Mouse (Mus musculus) liver, postnatal 0 days (tissue): Measurements from ENCODE around the gene Shroom3. TPM values are rescaled to one million over a fixed set of nuclear protein-coding genes. Genes with fewer than 3 reads are reported as not detected.

ENCODE experiments used
- ATAC-seq: fragments of 200-750 bp; cut with Nextera tagmentation; 2 replicates; pipeline ENCODE4 v1.8.0; 2017; ENCODE audit warnings: mild to moderate bottlenecking, moderate library complexity
- DNase-seq: peaks from one replicate; pipeline ENCODE4 v3.0.0-alpha.2; 2016
- H3K27ac ChIP-seq: fragments of 300-500 bp; sonication (generic); 2 replicates; pipeline ENCODE4 v1.5.1; 2014; ENCODE audit warnings: antibody characterized with exemption, moderate library complexity, mild to moderate bottlenecking, low read depth
- H3K27me3 ChIP-seq: fragments of 300-500 bp; sonication (generic); 2 replicates; pipeline ENCODE4 v1.6.1; 2014; ENCODE audit warnings: low read length, control low read depth, mixed read lengths; ENCODE audit not compliant: insufficient read depth
- H3K36me3 ChIP-seq: fragments of 300-500 bp; sonication (generic); replicated peaks from 2 replicates; pipeline ENCODE4 v1.6.1; 2014; ENCODE audit warnings: mild to moderate bottlenecking, control low read depth, low read length, moderate library complexity, mixed read lengths; ENCODE audit not compliant: insufficient read depth
- H3K4me1 ChIP-seq: fragments of 300-500 bp; sonication (generic); 2 replicates; pipeline ENCODE4 v1.6.1; 2014; ENCODE audit warnings: antibody characterized with exemption, mild to moderate bottlenecking, control low read depth; ENCODE audit not compliant: insufficient read depth
- H3K4me2 ChIP-seq: fragments of 300-500 bp; sonication (generic); 2 replicates; pipeline ENCODE4 v1.6.1; 2014; ENCODE audit warnings: low read depth, mild to moderate bottlenecking, low read length, moderate library complexity, mixed read lengths
- H3K4me3 ChIP-seq: fragments of 300-500 bp; sonication (generic); 2 replicates; pipeline ENCODE4 v1.5.1; 2014; ENCODE audit warnings: low read depth, low read length
- H3K9ac ChIP-seq: fragments of 300-500 bp; sonication (generic); replicated peaks from 2 replicates; pipeline ENCODE4 v1.6.1; 2014; ENCODE audit warnings: mild to moderate bottlenecking, moderate library complexity
- H3K9me3 ChIP-seq: fragments of 300-500 bp; sonication (generic); 2 replicates; pipeline ENCODE4 v1.6.1; 2016; ENCODE audit warnings: mild to moderate bottlenecking, control low read depth, low read length, mixed read lengths
- CTCF ChIP-seq: sonication (generic); IDR thresholded peaks from 2 replicates; pipeline ENCODE4 v1.5.1; 2016; ENCODE audit warnings: antibody characterized with exemption, low read depth
- EP300 ChIP-seq: IDR thresholded peaks from 2 replicates; pipeline ENCODE4 v1.6.1; 2016; ENCODE audit warnings: antibody characterized with exemption, low read depth, mild to moderate bottlenecking
- WGBS: fragments of 180-500 bp; shearing (Covaris S2); extraction: QIAGEN DNeasy Blood & Tissue Kit; methylation state at CpG from one replicate; pipeline ENCODE4 v1.1.7; 2014; ENCODE audit not compliant: insufficient replicate concordance; 5-methylcytosine and 5-hydroxymethylcytosine counted together
- polyA plus RNA-seq: library from polyadenylated mRNA; unstranded; fragments of >200 nt; fragmentation: Nextera tagmentation; extraction: Ambion mirVana; gene quantifications from 2 replicates; pipeline ENCODE4 v1.2.1, GENCODE M21; 2015

Shroom3 gene
- polyA plus RNA-seq = 0.69 and 0.96 TPM in 2 replicates

DNA sequence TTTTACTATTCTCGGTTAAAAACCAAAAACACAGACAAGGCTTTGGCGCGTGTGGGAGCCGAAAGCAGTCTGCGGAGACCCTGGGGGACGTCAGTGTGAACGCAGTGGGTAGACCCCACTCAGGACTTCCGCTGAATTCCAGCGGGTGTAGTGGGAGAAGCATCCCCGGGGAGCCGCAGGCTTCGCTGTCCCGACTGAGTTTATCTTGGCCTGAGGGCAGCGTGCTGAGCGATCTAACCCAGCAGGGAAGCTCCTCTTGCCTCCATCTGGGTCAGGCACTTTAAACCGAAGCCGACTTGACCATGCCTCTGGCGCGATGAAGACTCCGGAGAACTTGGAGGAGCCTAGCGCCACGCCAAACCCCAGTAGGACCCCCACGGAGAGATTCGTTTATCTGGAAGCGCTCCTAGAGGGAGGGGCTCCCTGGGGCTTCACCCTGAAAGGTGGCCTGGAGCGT is at the start of gene Shroom3:
TSS of gene Shroom3 (plus strand) at position 85 of the 457 bp plus-strand sequence.
- WGBS = 1% methylated on average over 26 of the region's 26 CpGs
- Histone ChIP-seq H3K9ac (peak within 1 kb of the TSS; percentile 61), H3K27me3 (peaks cover 22% of the 10 kb centered on the region), H3K27ac (peak within 1 kb of the TSS; percentile 57), H3K36me3 (no peaks in the 10 kb centered on the region), H3K4me3 (peak within 1 kb of the TSS; percentile 52), H3K9me3 (no peaks in the 10 kb centered on the region), H3K4me1 (no peaks in the 10 kb centered on the region; the same call in 1 of the 2 replicates), H3K4me2 (peak within 1 kb of the TSS; percentile 79)
- DNase-seq = peak; percentile 37
- ATAC-seq = peak; percentile 17; the same call in 1 of the 2 replicates
- no peak for TF ChIP-seq CTCF
- no peak for TF ChIP-seq EP300

DNA sequence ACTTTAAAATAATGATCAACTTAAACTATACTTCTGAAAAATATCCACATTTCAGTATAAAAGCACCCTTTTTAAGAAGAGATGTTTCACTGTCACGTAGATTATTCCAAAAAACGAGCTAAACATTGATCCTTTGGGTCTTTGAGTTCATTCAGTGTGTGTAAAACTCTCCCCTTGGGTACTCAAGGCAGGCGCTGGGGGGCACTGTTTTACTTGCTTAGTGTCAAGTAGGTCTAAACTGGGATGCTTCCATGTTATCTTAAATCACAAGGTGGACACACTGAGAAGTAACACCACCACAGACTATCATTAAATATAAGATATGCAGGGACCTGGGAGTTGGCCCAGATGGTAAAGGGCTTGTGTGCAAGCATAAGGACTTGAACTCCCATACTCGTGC is 49.7 kb upstream of the Shroom3 start:
- ATAC-seq (no peak), DNase-seq (no peak)
- no peaks in the 10 kb centered on the region for H3K27me3 ChIP-seq
- no peaks in the 10 kb centered on the region for H3K9me3 ChIP-seq
- no peak overlapping the region for H3K27ac ChIP-seq
- 51% methylated on average over 4 of the region's 4 CpGs for WGBS
- H3K36me3 ChIP-seq = no peaks in the 10 kb centered on the region
- no peak overlapping the region for H3K9ac ChIP-seq
- no peak overlapping the region for H3K4me3 ChIP-seq
- no peaks in the 10 kb centered on the region for H3K4me1 ChIP-seq
- no peak overlapping the region for H3K4me2 ChIP-seq
- TF ChIP-seq CTCF (no peak; the same call in 1 of the 2 replicates), EP300 (no peak)

DNA sequence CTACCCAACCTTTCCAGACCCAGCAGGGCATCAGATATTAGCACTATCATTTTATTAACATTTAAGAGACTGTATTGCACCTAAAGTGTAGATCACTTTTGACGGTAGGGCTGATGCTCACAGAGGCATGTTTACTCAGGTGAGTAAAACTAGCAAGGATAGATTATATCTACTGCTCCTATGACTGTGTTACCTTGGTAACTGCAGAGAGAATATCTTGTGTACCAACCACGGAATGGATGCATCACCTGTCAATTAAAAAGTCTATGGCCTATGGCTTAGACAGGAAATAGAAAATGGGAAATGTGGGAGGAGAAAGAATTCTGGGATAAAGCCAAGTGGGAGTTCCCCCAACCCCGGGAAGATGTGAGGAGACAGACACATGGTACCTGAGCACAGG is 48.3 kb upstream of the Shroom3 start:
- H3K4me3 ChIP-seq = no peak overlapping the region
- H3K36me3 ChIP-seq = no peaks in the 10 kb centered on the region
- H3K4me1 ChIP-seq = no peaks in the 10 kb centered on the region
- H3K9ac ChIP-seq = no peak overlapping the region
- H3K9me3 ChIP-seq = no peaks in the 10 kb centered on the region
- no peak for ATAC-seq
- no peaks in the 10 kb centered on the region for H3K27me3 ChIP-seq
- no peak overlapping the region for H3K27ac ChIP-seq
- H3K4me2 ChIP-seq = no peak overlapping the region
- DNase-seq = no peak
- WGBS = 54% methylated on average over 3 of the region's 3 CpGs
- TF ChIP-seq EP300 (no peak), CTCF (no peak)

DNA sequence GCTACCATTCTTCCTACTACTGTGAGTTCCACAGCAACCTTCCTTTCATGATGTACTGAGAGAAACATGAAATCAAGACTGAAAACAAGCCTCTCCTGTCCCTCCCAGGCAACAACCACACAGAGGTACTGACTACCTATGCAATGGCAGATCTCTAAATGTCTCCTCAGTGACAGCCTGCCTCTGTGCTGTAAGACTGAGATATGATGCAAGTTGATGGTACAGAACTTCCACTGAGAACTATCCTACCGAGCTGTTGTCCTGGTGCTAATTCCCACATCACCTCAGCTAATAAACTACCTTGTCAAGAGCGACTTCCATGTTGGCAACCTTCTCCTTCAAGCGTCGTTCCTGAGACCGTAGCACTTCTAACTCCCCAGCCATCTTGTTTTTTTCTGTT is 47.3 kb upstream of the Shroom3 start:
- Histone ChIP-seq H3K4me1 (no peaks in the 10 kb centered on the region), H3K36me3 (no peaks in the 10 kb centered on the region), H3K27me3 (no peaks in the 10 kb centered on the region), H3K9me3 (no peaks in the 10 kb centered on the region), H3K9ac (no peak overlapping the region), H3K4me2 (no peak overlapping the region), H3K4me3 (no peak overlapping the region), H3K27ac (no peak overlapping the region)
- WGBS = 78% methylated on average over 5 of the region's 5 CpGs
- no peak for DNase-seq
- TF ChIP-seq EP300 (no peak), CTCF (no peak)
- ATAC-seq = no peak

DNA sequence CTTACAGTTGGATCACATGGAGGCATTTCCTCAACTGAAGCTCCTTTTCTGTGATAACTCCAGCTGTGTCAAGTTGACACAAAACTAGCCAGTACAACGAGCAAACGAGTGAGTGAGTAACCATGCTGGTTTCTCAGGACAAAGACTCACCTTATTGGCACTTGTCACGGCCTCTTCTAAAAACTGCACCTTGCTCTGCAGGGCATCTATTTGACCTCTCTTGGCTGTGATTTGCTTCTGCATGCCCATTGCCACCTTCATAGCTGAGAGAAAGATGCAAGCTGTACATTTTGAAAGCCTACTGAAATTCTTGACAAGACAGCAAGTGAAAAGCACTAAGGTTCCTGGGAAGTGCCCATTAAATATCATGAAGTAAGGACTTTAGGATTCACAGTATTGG is 42.4 kb upstream of the Shroom3 start:
- TF ChIP-seq CTCF (no peak), EP300 (no peak)
- no peak for DNase-seq
- Histone ChIP-seq H3K4me2 (no peak overlapping the region), H3K27ac (no peak overlapping the region), H3K9me3 (no peaks in the 10 kb centered on the region), H3K27me3 (no peaks in the 10 kb centered on the region), H3K4me1 (no peaks in the 10 kb centered on the region), H3K9ac (no peak overlapping the region), H3K36me3 (no peaks in the 10 kb centered on the region), H3K4me3 (no peak overlapping the region)
- no peak for ATAC-seq
- 77% methylated on average over 3 of the region's 3 CpGs for WGBS

DNA sequence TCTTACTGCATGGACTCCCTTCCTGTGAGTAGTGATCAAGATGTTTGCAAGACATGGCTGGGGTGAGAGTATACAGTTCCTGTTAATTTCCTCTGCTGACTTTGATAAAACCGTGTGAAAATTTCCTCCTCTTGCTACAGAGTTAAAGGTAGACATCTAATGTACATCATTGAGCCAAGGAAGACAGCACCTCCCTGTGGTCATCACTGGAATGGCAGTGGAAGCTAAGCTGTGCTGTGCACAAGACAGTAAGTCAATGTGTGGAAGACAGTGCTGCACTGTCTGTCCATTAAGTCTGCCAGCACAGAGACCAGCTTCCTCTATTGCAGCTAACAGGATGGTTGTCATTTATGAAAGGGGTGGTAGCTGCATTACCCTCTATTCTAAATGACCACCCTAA is 27.0 kb upstream of the Shroom3 start:
- no peaks in the 10 kb centered on the region for H3K27me3 ChIP-seq
- no peaks in the 10 kb centered on the region for H3K4me1 ChIP-seq
- WGBS = 0% methylated on average over 1 of the region's 1 CpGs
- no peak overlapping the region for H3K4me2 ChIP-seq
- no peak overlapping the region for H3K9ac ChIP-seq
- no peak overlapping the region for H3K27ac ChIP-seq
- DNase-seq = peak; percentile 68
- H3K36me3 ChIP-seq = no peaks in the 10 kb centered on the region
- no peak for ATAC-seq
- no peak overlapping the region for H3K4me3 ChIP-seq
- no peaks in the 10 kb centered on the region for H3K9me3 ChIP-seq
- TF ChIP-seq EP300 (no peak), CTCF (peak; percentile 86)

DNA sequence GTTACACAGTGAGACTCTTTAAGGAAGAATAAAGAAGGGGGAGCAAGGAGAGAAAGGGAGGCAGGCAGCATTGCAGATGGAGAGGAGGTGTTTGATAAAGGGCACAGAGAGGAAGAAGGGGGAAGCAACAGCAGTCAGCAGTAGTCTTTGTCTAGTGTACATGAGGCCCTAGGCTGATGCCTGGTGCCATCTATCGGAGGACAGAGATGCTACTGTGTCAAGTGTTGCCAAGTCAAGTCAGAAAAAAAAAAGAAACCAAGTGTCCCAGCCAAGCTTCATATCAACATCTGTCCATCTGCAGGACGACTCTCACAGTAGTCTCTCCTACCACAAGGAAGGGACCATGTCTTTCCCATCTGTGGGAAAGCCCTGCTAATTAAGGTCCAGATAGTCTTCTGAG is 18.9 kb upstream of the Shroom3 start:
- no peak overlapping the region for H3K27ac ChIP-seq
- TF ChIP-seq CTCF (no peak), EP300 (no peak)
- H3K4me3 ChIP-seq = no peak overlapping the region
- no peaks in the 10 kb centered on the region for H3K36me3 ChIP-seq
- ATAC-seq = no peak
- no peaks in the 10 kb centered on the region for H3K27me3 ChIP-seq
- no peak for DNase-seq
- no peak overlapping the region for H3K4me2 ChIP-seq
- no peaks in the 10 kb centered on the region for H3K9me3 ChIP-seq
- WGBS = 58% methylated on average over 2 of the region's 2 CpGs
- no peak overlapping the region for H3K9ac ChIP-seq
- H3K4me1 ChIP-seq = no peaks in the 10 kb centered on the region
